Mouse (Mus musculus): ENCODE data around the gene Rrp9. TPM values are rescaled to one million over a fixed set of nuclear protein-coding genes. Genes with fewer than 3 reads are reported as not detected.

Rrp9 gene
- total RNA-seq, 1 experiment, result 187 TPM

DNA sequence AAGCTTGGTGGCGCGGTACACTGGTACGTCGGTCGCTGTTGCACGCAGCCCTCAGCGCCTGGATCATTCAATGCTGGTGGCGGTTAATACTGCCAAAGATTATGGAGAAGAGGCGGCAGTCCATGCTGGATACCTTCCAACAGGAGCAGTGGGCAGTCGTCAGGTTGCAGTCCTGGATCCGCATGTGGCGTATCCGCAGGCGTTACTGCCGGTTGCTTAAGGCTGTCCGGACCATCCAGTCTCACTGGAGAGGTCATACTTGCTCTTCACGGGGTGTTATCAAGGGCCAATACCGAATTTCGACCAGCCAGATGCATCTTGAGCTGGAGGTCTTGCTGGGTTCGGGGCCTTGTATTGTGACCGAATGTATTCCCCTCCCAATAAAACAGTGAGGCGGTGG lies 26.1 kb downstream of the Rrp9 start:
- in situ Hi-C loops (cut with MboI; ENCODE audit: low sequenced_read_pairs in 2 of 2, unreplicated experiment in 2 of 2), result no loop called here
- peak overlapping the region; percentile 32 to 38; a peak in 2 of 4 replicates for H3K4me3 ChIP-seq (ENCODE audit: insufficient read depth in 1 of 2, low read depth in 1 of 2, low read length in 2 of 2, poor library complexity in 1 of 2, severe bottlenecking in 1 of 2)
- no peak overlapping the region for H3K27ac ChIP-seq (ENCODE audit: insufficient read depth, low read depth, low read length, poor library complexity, severe bottlenecking)
- H3K36me3 ChIP-seq (ENCODE audit: control insufficient read depth, insufficient read depth, low read length, poor library complexity, severe bottlenecking), result no peaks in the 10 kb centered on the region
- no peak overlapping the region for H3K9ac ChIP-seq (ENCODE audit: insufficient read depth, low read depth, low read length, poor library complexity, severe bottlenecking)
- TF ChIP-seq ZC3H11A (IDR thresholded peaks at IDR 0.05; ENCODE audit: borderline replicate concordance, low read depth, low read length) (no peak), ZNF384 (IDR thresholded peaks at IDR 0.05; ENCODE audit: low read depth, low read length) (no peak), CHD2 (IDR thresholded peaks at IDR 0.05; ENCODE audit: low read depth, low read length) (no peak), MAFK (IDR thresholded peaks at IDR 0.05; ENCODE audit: insufficient read depth, low read depth, low read length) (no peak), HCFC1 (IDR thresholded peaks at IDR 0.05; ENCODE audit: borderline replicate concordance, insufficient read depth, low read length) (no peak)
- H3K4me1 ChIP-seq (ENCODE audit: control insufficient read depth in 2 of 2, insufficient read depth in 2 of 2, low read length in 2 of 2, poor library complexity in 1 of 2), result no peaks in the 10 kb centered on the region
- H3K9me3 ChIP-seq (ENCODE audit: control insufficient read depth, insufficient read depth, low read depth, low read length), result no peaks in the 10 kb centered on the region
- no peak for DNase-seq (ENCODE audit: low read depth, low spot score)

DNA sequence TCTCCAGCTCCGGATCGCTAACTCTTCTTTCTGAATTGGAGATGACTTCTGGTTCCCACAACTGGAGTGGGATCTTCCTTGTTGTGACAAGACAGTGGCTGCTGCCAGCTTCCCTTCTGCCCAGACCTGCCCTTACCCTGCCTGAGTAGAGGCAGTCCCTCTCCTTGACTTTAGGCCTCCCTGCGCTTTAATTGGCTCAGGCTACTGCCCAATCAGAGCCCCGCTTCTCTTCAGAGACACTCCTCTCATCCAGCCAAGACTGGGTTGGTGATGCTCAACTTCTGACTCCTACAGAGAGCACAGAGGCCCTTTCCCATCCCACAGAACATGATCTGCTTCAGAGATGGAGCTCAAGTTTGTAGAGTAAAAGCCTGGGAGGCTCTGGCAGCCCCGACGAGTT lies 28.5 kb downstream of the Rrp9 start:
- Histone ChIP-seq H3K9me3 (ENCODE audit: control insufficient read depth, insufficient read depth, low read depth, low read length) (no peaks in the 10 kb centered on the region), H3K9ac (ENCODE audit: insufficient read depth, low read depth, low read length, poor library complexity, severe bottlenecking) (no peak overlapping the region; the same call in 1 of the 2 replicates), H3K36me3 (ENCODE audit: control insufficient read depth, insufficient read depth, low read length, poor library complexity, severe bottlenecking) (no peaks in the 10 kb centered on the region), H3K4me1 (ENCODE audit: control insufficient read depth in 2 of 2, insufficient read depth in 2 of 2, low read length in 2 of 2, poor library complexity in 1 of 2) (no peaks in the 10 kb centered on the region), H3K27ac (ENCODE audit: insufficient read depth, low read depth, low read length, poor library complexity, severe bottlenecking) (no peak overlapping the region), H3K4me3 (ENCODE audit: insufficient read depth in 1 of 2, low read depth in 1 of 2, low read length in 2 of 2, poor library complexity in 1 of 2, severe bottlenecking in 1 of 2) (0 out of 4 replicates have a peak overlapping the region, but pooled peaks of 1 of the 2 experiments have one; percentile 19)
- peak; percentile 26 for DNase-seq (ENCODE audit: low read depth, low spot score)
- TF ChIP-seq MAFK (IDR thresholded peaks at IDR 0.05; ENCODE audit: insufficient read depth, low read depth, low read length) (no peak), ZNF384 (IDR thresholded peaks at IDR 0.05; ENCODE audit: low read depth, low read length) (no peak), CHD2 (IDR thresholded peaks at IDR 0.05; ENCODE audit: low read depth, low read length) (no peak), HCFC1 (IDR thresholded peaks at IDR 0.05; ENCODE audit: borderline replicate concordance, insufficient read depth, low read length) (no peak), ZC3H11A (IDR thresholded peaks at IDR 0.05; ENCODE audit: borderline replicate concordance, low read depth, low read length) (no peak)
- in situ Hi-C loops (cut with MboI; ENCODE audit: low sequenced_read_pairs in 2 of 2, unreplicated experiment in 2 of 2), result no loop called here

DNA sequence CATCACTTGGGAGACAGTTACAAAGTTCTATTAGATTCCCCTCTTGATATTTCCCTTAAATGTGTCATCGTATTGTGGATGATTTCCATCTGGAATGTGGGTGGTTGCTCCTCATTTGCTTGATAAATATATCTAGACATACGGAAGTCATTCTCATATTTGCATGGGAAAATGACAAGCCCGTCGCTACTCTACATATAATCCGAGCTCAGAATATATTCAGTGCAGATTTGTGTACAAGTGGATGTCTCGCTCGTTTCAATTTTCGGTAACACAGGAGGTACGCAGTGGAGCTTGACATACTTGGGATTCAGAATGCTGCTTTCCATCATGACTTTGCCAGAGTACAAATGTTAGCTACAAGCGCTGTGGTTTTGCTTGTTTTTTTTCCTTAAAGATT lies 33.6 kb downstream of the Rrp9 start:
- Histone ChIP-seq H3K9ac (ENCODE audit: insufficient read depth, low read depth, low read length, poor library complexity, severe bottlenecking) (no peak overlapping the region), H3K4me3 (ENCODE audit: insufficient read depth in 1 of 2, low read depth in 1 of 2, low read length in 2 of 2, poor library complexity in 1 of 2, severe bottlenecking in 1 of 2) (no peak overlapping the region), H3K9me3 (ENCODE audit: control insufficient read depth, insufficient read depth, low read depth, low read length) (no peaks in the 10 kb centered on the region), H3K27ac (ENCODE audit: insufficient read depth, low read depth, low read length, poor library complexity, severe bottlenecking) (no peak overlapping the region), H3K4me1 (ENCODE audit: control insufficient read depth in 2 of 2, insufficient read depth in 2 of 2, low read length in 2 of 2, poor library complexity in 1 of 2) (no peaks in the 10 kb centered on the region), H3K36me3 (ENCODE audit: control insufficient read depth, insufficient read depth, low read length, poor library complexity, severe bottlenecking) (no peaks in the 10 kb centered on the region)
- in situ Hi-C loops (cut with MboI; ENCODE audit: low sequenced_read_pairs in 2 of 2, unreplicated experiment in 2 of 2), result no loop called here
- no peak for DNase-seq (ENCODE audit: low read depth, low spot score)
- TF ChIP-seq ZNF384 (IDR thresholded peaks at IDR 0.05; ENCODE audit: low read depth, low read length), result no peak
- no peak for TF ChIP-seq CHD2 (IDR thresholded peaks at IDR 0.05; ENCODE audit: low read depth, low read length)
- no peak for TF ChIP-seq HCFC1 (IDR thresholded peaks at IDR 0.05; ENCODE audit: borderline replicate concordance, insufficient read depth, low read length)
- TF ChIP-seq MAFK (IDR thresholded peaks at IDR 0.05; ENCODE audit: insufficient read depth, low read depth, low read length), result no peak
- no peak for TF ChIP-seq ZC3H11A (IDR thresholded peaks at IDR 0.05; ENCODE audit: borderline replicate concordance, low read depth, low read length)

DNA sequence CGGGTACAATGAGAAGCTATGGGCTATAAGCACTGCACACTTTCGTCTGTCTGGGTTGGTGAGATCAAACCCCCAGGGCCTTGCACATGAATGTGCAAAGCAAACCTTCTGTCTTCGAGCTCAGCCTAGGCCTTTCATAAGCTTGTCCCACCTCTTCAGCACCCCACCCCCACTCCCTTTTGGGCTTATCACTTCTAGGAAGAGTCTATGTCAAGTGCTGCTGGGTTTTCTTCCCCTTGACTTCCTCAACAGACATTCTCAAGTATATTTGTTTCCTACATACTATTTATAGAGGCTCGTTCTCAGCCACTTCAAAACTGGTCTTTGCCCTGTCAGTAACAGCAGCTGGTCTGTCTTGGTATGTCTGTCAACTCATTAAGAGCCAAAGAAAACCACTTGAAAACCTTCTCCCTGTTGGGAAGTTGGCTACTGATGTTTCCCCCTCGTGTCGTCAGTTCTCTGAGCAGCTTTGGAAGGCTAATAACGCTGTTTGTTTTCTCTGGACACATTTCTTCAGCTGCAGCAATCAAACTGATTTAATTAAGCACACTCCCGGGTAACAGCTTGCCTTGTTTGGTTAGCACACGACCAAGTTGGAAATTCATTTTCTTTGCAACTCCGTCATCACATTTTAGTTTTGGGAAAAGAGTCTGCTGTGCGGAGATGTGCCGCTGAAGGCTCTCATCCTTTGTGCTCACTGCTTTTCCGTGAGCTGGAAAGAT lies 37.1 kb downstream of the Rrp9 start:
- H3K9ac ChIP-seq (ENCODE audit: insufficient read depth, low read depth, low read length, poor library complexity, severe bottlenecking), result no peak overlapping the region
- no peak for DNase-seq (ENCODE audit: low read depth, low spot score)
- in situ Hi-C loops (cut with MboI; ENCODE audit: low sequenced_read_pairs in 2 of 2, unreplicated experiment in 2 of 2), result no loop called here
- H3K36me3 ChIP-seq (ENCODE audit: control insufficient read depth, insufficient read depth, low read length, poor library complexity, severe bottlenecking), result no peaks in the 10 kb centered on the region
- no peaks in the 10 kb centered on the region for H3K9me3 ChIP-seq (ENCODE audit: control insufficient read depth, insufficient read depth, low read depth, low read length)
- no peak overlapping the region for H3K27ac ChIP-seq (ENCODE audit: insufficient read depth, low read depth, low read length, poor library complexity, severe bottlenecking)
- no peak overlapping the region for H3K4me3 ChIP-seq (ENCODE audit: insufficient read depth in 1 of 2, low read depth in 1 of 2, low read length in 2 of 2, poor library complexity in 1 of 2, severe bottlenecking in 1 of 2)
- TF ChIP-seq MAFK (IDR thresholded peaks at IDR 0.05; ENCODE audit: insufficient read depth, low read depth, low read length), result no peak
- TF ChIP-seq HCFC1 (IDR thresholded peaks at IDR 0.05; ENCODE audit: borderline replicate concordance, insufficient read depth, low read length), result no peak
- no peak for TF ChIP-seq CHD2 (IDR thresholded peaks at IDR 0.05; ENCODE audit: low read depth, low read length)
- no peak for TF ChIP-seq ZNF384 (IDR thresholded peaks at IDR 0.05; ENCODE audit: low read depth, low read length)
- TF ChIP-seq ZC3H11A (IDR thresholded peaks at IDR 0.05; ENCODE audit: borderline replicate concordance, low read depth, low read length), result no peak
- H3K4me1 ChIP-seq (ENCODE audit: control insufficient read depth in 2 of 2, insufficient read depth in 2 of 2, low read length in 2 of 2, poor library complexity in 1 of 2), result no peaks in the 10 kb centered on the region

Measured in ES-E14 (cell line).